Mouse (Mus musculus) left cerebral cortex, postnatal 25 days (tissue): ENCODE results near the gene Fcgr2b. TPM values are rescaled to one million over a fixed set of nuclear protein-coding genes. Genes with fewer than 3 reads are reported as not detected.

Experiments
- DNase-seq, 2 experiments: peaks; one replicate each; pipeline ENCODE4 v3.0.0; 2022; ENCODE audit warnings: low spot score in 2 of 2, mixed read lengths in 1 of 2
- intact Hi-C: fragments of 180-260 bp; cut with DNase I; formaldehyde crosslinking; loops from one replicate; pipeline ENCODE4 v1.15.1; 2025
- total RNA-seq, 2 experiments: library from RNA; stranded (reverse); gene quantifications; 2 replicates each; pipeline ENCODE4 v1.2.3; 2021

The Fcgr2b gene
- total RNA-seq, 2 experiments from 2014 or later, result 3.6 to 6.2 TPM

DNA sequence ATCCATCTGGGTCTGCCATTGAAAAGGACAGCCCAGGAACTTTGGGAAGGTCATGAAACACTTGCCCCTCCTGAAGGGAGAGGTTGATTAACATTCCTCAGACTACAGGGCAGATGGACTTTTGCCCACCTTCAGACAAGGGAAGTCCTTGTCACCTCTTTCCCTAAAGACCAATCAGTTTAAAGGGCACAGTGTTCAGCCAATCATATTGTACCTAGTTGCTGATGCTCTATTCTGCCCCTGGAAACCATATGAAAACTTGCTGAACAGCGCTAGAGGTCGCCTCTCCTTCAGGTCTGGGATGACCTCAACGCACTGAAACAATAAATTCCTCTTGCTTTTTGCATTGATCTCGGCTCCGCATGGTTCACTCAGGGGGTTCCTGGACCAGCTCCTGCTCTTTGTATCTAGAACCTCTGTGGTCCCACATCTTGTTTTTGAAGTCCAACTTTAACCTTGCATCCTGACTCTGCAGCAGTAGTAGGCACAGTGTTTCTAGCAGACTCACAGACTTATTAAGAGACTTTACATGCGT lies 42.9 kb downstream of the Fcgr2b start:
- DNase-seq, result no peak
- intact Hi-C loops, result no loop called here

DNA sequence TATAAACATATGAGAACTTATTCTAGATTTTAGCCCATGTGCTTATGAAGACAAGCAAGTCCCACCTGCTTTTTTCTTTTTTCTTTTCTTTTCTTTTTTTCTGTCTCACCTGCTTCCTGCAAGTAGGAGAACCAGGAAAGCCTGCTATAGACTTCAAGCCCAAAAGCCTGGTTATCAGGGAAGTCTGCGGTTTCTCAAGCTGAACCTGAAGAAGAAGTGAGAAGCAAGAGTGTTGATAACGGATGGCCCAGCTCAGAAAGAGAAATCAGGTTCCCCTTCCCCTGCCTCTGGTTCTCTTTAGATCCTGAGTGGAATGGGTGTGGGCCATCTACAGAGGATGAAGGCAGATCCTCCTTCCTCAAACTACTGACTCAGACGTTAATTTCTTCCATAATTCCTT lies 44.3 kb downstream of the Fcgr2b start:
- intact Hi-C loops, result no loop called here
- no peak for DNase-seq

DNA sequence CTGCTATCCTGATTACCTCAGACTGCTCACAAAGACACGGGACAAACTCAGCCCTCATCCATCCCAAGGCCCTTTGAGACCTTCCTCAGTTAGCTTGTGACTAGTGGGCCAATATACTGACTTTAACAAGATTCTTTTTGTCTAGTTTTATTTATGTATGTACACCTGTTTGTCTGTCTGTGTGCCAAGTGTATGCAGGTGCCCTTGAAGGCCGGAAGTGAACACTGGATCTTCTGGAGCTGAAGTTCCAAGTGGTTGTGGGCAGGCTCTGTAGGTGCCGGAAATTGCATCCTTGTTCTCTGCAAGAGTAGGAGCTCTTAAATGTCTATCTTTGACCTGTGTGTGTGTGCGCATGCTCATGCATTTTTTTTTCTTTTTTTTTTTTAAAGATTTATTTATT lies 47.1 kb downstream of the Fcgr2b start:
- intact Hi-C loops, result no loop called here
- DNase-seq, result no peak

DNA sequence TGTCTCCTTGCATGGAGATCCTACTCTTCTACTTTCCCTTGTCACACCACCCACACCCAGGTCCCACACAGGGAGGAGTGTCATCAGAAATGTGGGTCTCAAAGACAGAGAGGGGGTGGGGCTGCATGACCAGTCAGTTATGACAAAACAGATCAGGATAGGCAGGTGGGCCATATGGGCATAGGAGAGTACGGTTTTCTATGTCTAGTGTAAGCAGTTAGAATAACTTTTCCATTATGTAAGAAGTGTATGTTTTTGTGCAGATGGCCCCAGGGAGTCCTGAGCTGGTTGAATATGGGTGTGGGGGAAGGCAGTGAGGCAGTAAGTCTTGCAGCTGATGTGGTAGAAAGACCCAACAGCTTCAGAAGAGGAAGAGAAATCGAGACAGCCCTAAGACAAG lies 47.9 kb downstream of the Fcgr2b start:
- DNase-seq, result no peak
- intact Hi-C loops, result no loop called here

DNA sequence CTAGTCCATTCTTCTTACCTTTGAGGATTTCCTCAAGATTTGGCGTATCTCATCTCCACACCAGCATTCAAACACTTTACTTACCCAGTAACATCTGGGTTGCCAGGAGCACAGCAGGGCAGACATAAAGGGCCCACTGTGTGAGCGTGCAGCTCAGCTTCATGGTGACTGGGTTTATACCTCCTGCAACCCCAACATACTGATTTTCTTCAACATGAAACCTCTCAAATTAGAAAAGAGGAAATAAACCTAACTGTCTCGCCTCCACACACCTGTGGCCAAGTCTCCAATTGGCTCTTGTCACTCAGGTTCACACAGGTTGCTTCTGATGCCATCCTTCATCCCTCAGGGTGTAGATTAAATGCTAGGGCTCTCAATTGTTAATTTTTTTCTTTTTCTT lies 49.0 kb downstream of the Fcgr2b start, which contains the start of gene Fcrla:
Fcrla (minus strand) TSS at position 206 of the 400 bp plus-strand sequence.
- DNase-seq, result no peak
- intact Hi-C loops, result no loop called here

- intact Hi-C loops, result no loop called here
- DNase-seq, result no peak
Observed at GRCm38 (mm10) chr1:170926941-170927340, 49.4 kb downstream of the Fcgr2b start.

- peak in 1 of 2 experiments; percentile 18 for DNase-seq
- intact Hi-C loops, result no loop called here
Observed at GRCm38 (mm10) chr1:170924485-170924884, 51.9 kb downstream of the Fcgr2b start.

- no peak for DNase-seq
- intact Hi-C loops, result no loop called here
Observed at GRCm38 (mm10) chr1:170919308-170919707, 57.0 kb downstream of the Fcgr2b start.

- intact Hi-C loops, result no loop called here
- DNase-seq, result no peak
Observed at GRCm38 (mm10) chr1:170915657-170916056, 60.7 kb downstream of the Fcgr2b start.

GRCm38 (mm10) chr1:170912891-170913615 lies 63.3 kb downstream of the Fcgr2b start, which contains the start of gene Fcrlb:
Gene Fcrlb (minus strand): TSS chr1:170912941.
- no peak for DNase-seq
- intact Hi-C loops, result no loop called here

DNA sequence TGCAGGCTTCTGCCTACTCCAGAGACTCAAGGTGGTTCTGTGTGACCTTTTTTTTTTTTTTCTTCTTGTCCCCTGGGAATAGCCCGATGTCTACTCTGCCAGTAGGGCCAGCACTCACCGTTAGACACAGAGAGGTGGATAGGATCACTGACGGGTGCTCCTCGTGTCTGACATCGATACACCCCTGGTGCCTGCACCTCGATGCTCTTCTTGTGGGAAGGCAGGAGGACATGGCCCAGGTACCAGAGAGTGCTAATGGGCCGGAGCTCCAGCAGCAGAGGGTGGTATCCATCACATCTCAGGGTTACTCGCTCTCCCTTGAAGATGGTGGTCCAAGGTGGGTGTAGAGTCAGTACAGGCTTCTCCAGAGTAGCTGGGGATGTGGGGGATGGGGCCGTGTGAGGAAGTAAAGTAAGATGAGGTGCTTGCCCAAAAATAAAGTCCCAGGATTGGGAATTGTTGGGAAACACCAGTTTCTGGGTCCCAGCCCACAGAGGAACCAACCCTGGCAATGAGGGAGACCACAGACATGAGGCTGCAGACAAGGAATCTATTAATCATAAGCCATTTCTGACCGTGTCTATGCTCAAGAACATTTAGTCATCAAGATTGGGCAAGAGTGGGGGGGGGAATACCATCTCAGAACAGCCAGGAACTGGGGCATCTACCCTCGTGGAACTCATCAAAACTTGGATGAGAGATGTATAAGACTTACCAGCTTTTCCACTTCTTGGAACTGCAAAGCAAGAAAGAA lies 64.3 kb downstream of the Fcgr2b start:
- intact Hi-C loops, result no loop called here
- DNase-seq, result no peak

Other genes starting within 250 kb of the Fcgr2b start
- gene Atf6, start 108.8 kb downstream of the Fcgr2b start, total RNA-seq, result 10 to 100 TPM; 51.8 to 52.9 TPM
- gene Gm26620, start 91.5 kb downstream of the Fcgr2b start, total RNA-seq, result 1 to 10 TPM in 1 of 2 experiments, under 1 TPM in 1; 0.43 to 1.4 TPM
- 10 to 100 TPM; 14.4 to 17.9 TPM for gene Dusp12, start 91.0 kb downstream of the Fcgr2b start, total RNA-seq
- under 1 TPM; 0.34 to 0.37 TPM for gene Fcrlb, start 63.6 kb downstream of the Fcgr2b start, total RNA-seq
- not detected for gene Fcrla, start 49.0 kb downstream of the Fcgr2b start, total RNA-seq
- gene Fcgr4, start 42.4 kb upstream of the Fcgr2b start, total RNA-seq, result not detected
- 10 to 100 TPM; 13.8 TPM for gene Fcgr3, start 88.4 kb upstream of the Fcgr2b start, total RNA-seq
- under 1 TPM; 0.34 to 0.43 TPM for gene Cfap126, start 137.4 kb upstream of the Fcgr2b start, total RNA-seq
- 100 to 1,000 TPM; 199 to 205 TPM for gene Sdhc, start 174.1 kb upstream of the Fcgr2b start, total RNA-seq
- gene Mpz, start 174.2 kb upstream of the Fcgr2b start, total RNA-seq, result not detected
- 100 to 1,000 TPM in 1 of 2 experiments, 10 to 100 TPM in 1; 70.0 to 130 TPM for gene Pcp4l1, start 219.7 kb upstream of the Fcgr2b start, total RNA-seq
- under 1 TPM in 1 of 2 experiments, not detected in 1; 0.21 TPM for gene Nr1i3, start 237.4 kb upstream of the Fcgr2b start, total RNA-seq
- gene Tomm40l, start 246.0 kb upstream of the Fcgr2b start, total RNA-seq, result 10 to 100 TPM; 71.8 to 89.6 TPM
- 1 to 10 TPM; 2.7 to 3.1 TPM for gene Apoa2, start 248.5 kb upstream of the Fcgr2b start, total RNA-seq